Mouse (Mus musculus) heart, postnatal 0 days (tissue): ENCODE data around the gene Copg1. TPM values are rescaled to one million over a fixed set of nuclear protein-coding genes. Genes with fewer than 3 reads are reported as not detected.

Experiments
- ATAC-seq: fragments of 200-750 bp; cut with Nextera tagmentation; 2 replicates; pipeline ENCODE4 v1.8.0; 2017; ENCODE audit warnings: low read depth, moderate number of reproducible peaks, moderate library complexity; ENCODE audit not compliant: insufficient read depth
- DNase-seq: peaks from one replicate; pipeline ENCODE4 v3.0.0-alpha.2; 2016; ENCODE audit warnings: low spot score
- H3K27ac ChIP-seq: fragments of 300-500 bp; sonication (generic); 2 replicates; pipeline ENCODE4 v1.5.1; 2014; ENCODE audit warnings: low read depth, mild to moderate bottlenecking
- H3K27me3 ChIP-seq: fragments of 300-500 bp; sonication (generic); 2 replicates; pipeline ENCODE4 v1.6.1; 2014; ENCODE audit warnings: low read length, mixed read lengths; ENCODE audit not compliant: control insufficient read depth, insufficient read depth
- H3K36me3 ChIP-seq: fragments of 300-500 bp; sonication (generic); replicated peaks from 2 replicates; pipeline ENCODE4 v1.6.1; 2014; ENCODE audit warnings: low read length, mixed read lengths; ENCODE audit not compliant: control insufficient read depth, insufficient read depth
- H3K4me1 ChIP-seq: fragments of 300-500 bp; sonication (generic); 2 replicates; pipeline ENCODE4 v1.6.1; 2014; ENCODE audit warnings: antibody characterized with exemption; ENCODE audit not compliant: control insufficient read depth, insufficient read depth
- H3K4me2 ChIP-seq: fragments of 300-500 bp; sonication (generic); 2 replicates; pipeline ENCODE4 v1.6.1; 2014; ENCODE audit warnings: low read depth, mild to moderate bottlenecking, low read length, moderate library complexity
- H3K4me3 ChIP-seq: fragments of 300-500 bp; sonication (generic); 2 replicates; pipeline ENCODE4 v1.5.1; 2014; ENCODE audit warnings: low read depth, low read length
- H3K9ac ChIP-seq: fragments of 300-500 bp; sonication (generic); replicated peaks from 2 replicates; pipeline ENCODE4 v1.6.1; 2014; ENCODE audit warnings: low read depth, low read length, mixed read lengths
- H3K9me3 ChIP-seq: fragments of 300-500 bp; sonication (generic); replicated peaks from 2 replicates; pipeline ENCODE4 v1.6.1; 2016; ENCODE audit warnings: low read length; ENCODE audit not compliant: control insufficient read depth
- CTCF ChIP-seq: IDR thresholded peaks from 2 replicates; pipeline ENCODE4 v1.5.1; 2016; ENCODE audit warnings: antibody characterized with exemption, control low read depth, low read depth
- EP300 ChIP-seq: IDR thresholded peaks from 2 replicates; pipeline ENCODE4 v1.6.1; 2016; ENCODE audit warnings: antibody characterized with exemption, low read depth
- WGBS: fragments of 180-500 bp; shearing (Covaris S2); extraction: QIAGEN DNeasy Blood & Tissue Kit; methylation state at CpG from one replicate; pipeline ENCODE4 v1.1.7; 2014; 5-methylcytosine and 5-hydroxymethylcytosine counted together
- polyA plus RNA-seq: library from polyadenylated mRNA; unstranded; fragments of >200 nt; fragmentation: Nextera tagmentation; extraction: Ambion mirVana; gene quantifications from 2 replicates; pipeline ENCODE4 v1.2.1, GENCODE M21; 2015
- total RNA-seq: library from RNA; depleted of rRNA; stranded (reverse); fragments of >200 nt; gene quantifications from 2 replicates; pipeline ENCODE4 v1.2.3, GENCODE M21; 2014; ENCODE audit warnings: low replicate concordance

Copg1 gene
- total and polyA plus RNA-seq, 2 experiments from 2014 or later: 66.3 to 92.4 TPM

- WGBS: 86% methylated on average over 7 of the region's 7 CpGs
- Histone ChIP-seq H3K4me1 (peaks cover under 1% of the 10 kb centered on the region), H3K4me2 (no peak overlapping the region), H3K9me3 (no peaks in the 10 kb centered on the region), H3K4me3 (no peak overlapping the region), H3K27ac (no peak overlapping the region), H3K27me3 (no peaks in the 10 kb centered on the region), H3K36me3 (peaks cover 93% of the 10 kb centered on the region), H3K9ac (no peak overlapping the region)
- no peak for DNase-seq
- ATAC-seq: no peak
- TF ChIP-seq EP300 (no peak), CTCF (no peak)
These were observed 6.3 kb downstream of the Copg1 start for GRCm38 (mm10) chr6:87893931-87894330.

DNA sequence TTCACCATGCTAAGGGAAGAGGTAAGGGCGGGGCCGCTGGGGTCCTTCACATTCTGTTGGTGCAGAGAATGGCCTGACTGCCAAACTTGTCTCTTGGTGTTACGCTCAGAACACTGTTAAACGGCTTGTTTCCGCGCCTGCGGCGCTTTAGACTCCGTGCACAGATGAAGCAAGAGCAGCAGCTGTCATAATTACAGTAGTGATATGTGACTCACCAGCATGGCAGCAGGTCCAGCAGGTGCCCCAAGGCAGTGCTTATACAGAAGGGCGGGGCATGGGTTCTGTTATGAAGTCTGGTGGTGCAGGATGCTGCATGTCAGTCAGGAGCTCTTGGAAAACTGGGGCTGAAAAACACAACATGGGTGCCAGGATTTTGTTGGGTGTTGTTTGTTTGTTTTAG lies 10.4 kb downstream of the Copg1 start:
- no peak for ATAC-seq
- Histone ChIP-seq H3K27me3 (no peaks in the 10 kb centered on the region), H3K27ac (no peak overlapping the region), H3K4me3 (no peak overlapping the region), H3K36me3 (peaks cover 94% of the 10 kb centered on the region), H3K9me3 (no peaks in the 10 kb centered on the region), H3K9ac (no peak overlapping the region), H3K4me2 (no peak overlapping the region), H3K4me1 (no peaks in the 10 kb centered on the region)
- 92% methylated on average over 10 of the region's 10 CpGs for WGBS
- no peak for DNase-seq
- no peak for TF ChIP-seq CTCF
- TF ChIP-seq EP300: no peak

DNA sequence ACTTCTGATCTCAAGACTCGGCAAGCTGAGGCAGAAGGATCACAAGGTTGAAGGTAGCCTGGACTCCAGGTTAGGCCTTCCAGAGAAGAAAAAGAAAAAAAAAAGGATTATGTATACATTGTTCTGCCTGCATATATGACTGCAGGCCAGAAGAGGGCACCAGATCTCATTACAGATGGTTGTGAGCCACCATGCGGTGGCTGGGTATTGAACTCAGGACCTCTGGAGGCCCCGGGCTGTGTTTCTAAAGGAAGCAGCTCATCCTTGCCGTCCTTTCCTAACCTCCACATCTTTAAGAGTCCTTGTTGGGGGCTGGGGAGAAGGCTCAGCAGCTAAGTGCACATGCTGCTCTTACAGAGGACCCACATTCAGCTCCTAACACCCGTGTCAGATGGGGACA lies 19.0 kb downstream of the Copg1 start:
- Histone ChIP-seq H3K9ac (no peak overlapping the region), H3K4me3 (no peak overlapping the region), H3K9me3 (no peaks in the 10 kb centered on the region), H3K27ac (no peak overlapping the region), H3K4me1 (no peaks in the 10 kb centered on the region), H3K4me2 (no peak overlapping the region), H3K36me3 (peaks cover 96% of the 10 kb centered on the region), H3K27me3 (no peaks in the 10 kb centered on the region)
- TF ChIP-seq EP300: no peak
- peak; percentile 39 for TF ChIP-seq CTCF
- WGBS: 65% methylated on average over 5 of the region's 5 CpGs
- ATAC-seq: no peak
- no peak for DNase-seq

GRCm38 (mm10) chr6:87909181-87909580 lies 21.6 kb downstream of the Copg1 start:
- no peaks in the 10 kb centered on the region for H3K4me1 ChIP-seq
- H3K9ac ChIP-seq: no peak overlapping the region
- no peak overlapping the region for H3K4me3 ChIP-seq
- peaks cover 84% of the 10 kb centered on the region for H3K36me3 ChIP-seq
- 88% methylated on average over 6 of the region's 6 CpGs for WGBS
- no peaks in the 10 kb centered on the region for H3K27me3 ChIP-seq
- H3K9me3 ChIP-seq: no peaks in the 10 kb centered on the region
- DNase-seq (no peak), ATAC-seq (no peak)
- H3K4me2 ChIP-seq: no peak overlapping the region
- H3K27ac ChIP-seq: no peak overlapping the region
- TF ChIP-seq CTCF: no peak
- TF ChIP-seq EP300: no peak

DNA sequence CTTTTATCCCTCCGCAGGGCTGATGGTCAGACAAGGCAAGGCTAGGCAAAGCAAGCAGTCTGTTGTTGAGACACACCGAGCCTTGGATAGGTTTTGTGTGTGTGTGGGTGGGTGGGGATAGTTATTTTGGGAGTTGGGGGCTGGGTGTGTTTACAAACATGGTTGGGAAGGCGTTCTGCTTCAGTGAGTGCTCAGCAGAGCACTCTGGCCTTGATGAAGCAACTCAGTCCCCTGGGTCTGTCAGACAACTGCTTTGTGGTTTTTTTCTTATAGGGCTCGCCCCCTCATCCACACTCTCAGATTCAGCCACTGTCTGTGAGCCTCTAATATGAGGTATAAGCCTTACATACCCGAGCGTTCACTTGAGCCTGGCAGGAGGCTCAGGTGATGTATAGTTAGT lies 23.9 kb downstream of the Copg1 start:
- Histone ChIP-seq H3K27me3 (no peaks in the 10 kb centered on the region), H3K4me1 (0 out of 2 replicates have a peak, but pooled peaks cover 6% of the 10 kb centered on the region), H3K4me3 (no peak overlapping the region), H3K27ac (no peak overlapping the region), H3K9me3 (no peaks in the 10 kb centered on the region), H3K4me2 (no peak overlapping the region), H3K36me3 (peaks cover 67% of the 10 kb centered on the region), H3K9ac (no peak overlapping the region)
- TF ChIP-seq CTCF (no peak), EP300 (no peak)
- ATAC-seq (no peak), DNase-seq (no peak)
- 68% methylated on average over 6 of the region's 6 CpGs for WGBS

DNA sequence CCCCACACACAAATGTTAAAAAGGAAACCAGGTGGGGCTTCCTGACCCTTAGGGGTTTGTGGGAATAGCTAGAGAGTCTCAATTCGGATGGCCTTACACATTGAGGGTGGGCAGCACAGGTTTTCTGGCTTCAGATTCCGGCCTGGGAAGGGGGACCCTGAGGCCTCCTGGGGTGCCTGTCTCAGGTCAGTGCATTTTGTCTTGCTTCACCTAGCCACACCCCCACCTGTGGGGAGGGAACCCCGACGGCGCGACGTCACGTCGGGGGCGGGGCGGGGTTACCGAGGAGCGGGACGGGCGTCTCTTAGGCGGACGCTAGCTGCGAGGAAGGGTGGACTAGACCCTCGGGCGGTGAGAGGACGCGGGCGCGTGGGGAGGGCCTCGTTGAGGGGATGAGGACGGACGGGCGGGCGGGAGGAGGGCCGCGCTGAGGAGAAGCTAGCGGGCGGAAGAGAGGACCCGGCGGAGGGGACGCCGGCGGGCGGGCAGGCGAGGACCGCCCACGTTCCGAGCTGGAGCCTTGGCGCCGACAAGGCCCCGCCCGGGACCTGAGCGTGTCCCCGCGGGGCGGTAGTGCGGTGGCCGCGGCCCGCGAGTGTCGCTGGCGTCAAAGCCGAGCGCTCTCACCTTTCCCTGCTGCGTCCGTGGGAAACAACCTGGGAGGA lies 26.2 kb downstream of the Copg1 start, which contains the start of gene Hmces:
Gene Hmces (plus strand): TSS at position 275 of the 665 bp plus-strand sequence.
- H3K4me3 ChIP-seq: peak within 1 kb of the TSS; percentile 85
- H3K27me3 ChIP-seq: no peaks in the 10 kb centered on the region
- peak; percentile 90 for ATAC-seq
- peak within 1 kb of the TSS; percentile 81 for H3K9ac ChIP-seq
- peak within 1 kb of the TSS; percentile 90 for H3K4me2 ChIP-seq
- DNase-seq: peak; percentile 51
- under 1% methylated on average over 53 of the region's 62 CpGs for WGBS
- TF ChIP-seq EP300 (no peak), CTCF (no peak)
- H3K4me1 ChIP-seq: 0 out of 2 replicates have a peak, but pooled peaks cover 6% of the 10 kb centered on the region
- H3K36me3 ChIP-seq: peaks cover 68% of the 10 kb centered on the region
- no peaks in the 10 kb centered on the region for H3K9me3 ChIP-seq
- H3K27ac ChIP-seq: peak within 1 kb of the TSS; percentile 80
